Mouse (Mus musculus): ENCODE measurements around the gene Rab3ip. TPM values are rescaled to one million over a fixed set of nuclear protein-coding genes. Genes with fewer than 3 reads are reported as not detected.

Rab3ip gene
- polyA plus RNA-seq, 1 experiment from 2014 or later = 173 TPM

DNA sequence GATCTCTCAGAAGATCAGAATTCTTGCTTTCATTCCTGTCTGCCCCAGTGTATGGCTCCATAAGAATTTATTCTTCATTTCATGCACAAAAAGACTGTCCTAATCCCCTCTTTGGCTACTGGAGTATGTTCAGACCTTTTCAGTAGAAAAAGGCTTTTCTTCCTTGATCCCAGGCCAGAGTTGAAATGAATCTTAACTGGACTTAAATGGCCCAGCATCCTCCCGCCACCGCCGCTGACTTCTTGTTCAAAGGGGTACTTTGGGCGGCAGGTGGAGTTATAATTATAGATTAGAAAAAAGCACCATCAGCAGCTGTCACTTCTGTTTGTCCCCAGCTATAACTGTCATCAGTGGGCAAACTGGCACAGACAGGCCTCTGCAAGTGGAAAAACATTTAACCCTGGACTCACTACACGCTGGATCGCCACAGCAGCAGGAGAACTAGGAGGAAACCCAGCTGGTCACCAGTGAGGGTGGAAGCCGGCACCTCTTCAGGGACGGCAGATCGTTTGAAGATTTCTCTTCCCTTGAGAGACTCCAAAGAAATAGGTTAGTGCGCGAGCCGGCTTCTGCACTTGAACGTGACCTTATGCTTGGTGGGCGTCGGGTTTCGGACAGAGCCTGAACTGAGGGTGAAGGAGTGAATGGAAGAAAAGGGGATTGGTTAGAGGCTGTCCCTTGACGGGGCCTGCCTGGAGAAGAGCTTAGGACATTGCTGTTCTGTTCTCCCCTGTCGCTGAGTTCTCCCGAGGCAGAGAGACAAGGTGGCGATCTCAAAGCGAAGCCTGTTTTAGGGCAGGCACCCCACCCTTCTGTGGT is 35.9 kb upstream of the Rab3ip start, which contains the start of gene Best3:
Best3 (plus strand) TSS at position 51 of the 819 bp plus-strand sequence.
- DNase-seq (ENCODE audit: low spot score) = peak; percentile 27
- no peak for ATAC-seq (replicated peaks; ENCODE audit: low FRiP score, low read depth)
- Histone ChIP-seq H3K27ac (no peak within 1 kb of the TSS), H3K4me2 (ENCODE audit: low read length) (peak within 1 kb of the TSS; percentile 18; the same call in 1 of the 2 replicates), H3K27me3 (ENCODE audit: insufficient read depth, low read length) (no peaks in the 10 kb centered on the region), H3K4me1 (replicated peaks; ENCODE audit: insufficient read depth, low read length) (no peaks in the 10 kb centered on the region; the same call in 1 of the 2 replicates), H3K4me3 (replicated peaks; ENCODE audit: low read depth, low read length) (no peak within 1 kb of the TSS; the same call in 1 of the 2 replicates), H3K36me3 (ENCODE audit: insufficient read depth, low read length) (no peaks in the 10 kb centered on the region), H3K9ac (ENCODE audit: low read depth, low read length) (0 out of 2 replicates have a peak within 1 kb of the TSS, but pooled peaks have one; percentile 18), H3K9me3 (replicated peaks; ENCODE audit: low read length) (no peaks in the 10 kb centered on the region)
- WGBS = 31% methylated on average over 21 of the region's 21 CpGs
- TF ChIP-seq CTCF (IDR thresholded peaks at IDR 0.05; ENCODE audit: low read depth) = no peak

DNA sequence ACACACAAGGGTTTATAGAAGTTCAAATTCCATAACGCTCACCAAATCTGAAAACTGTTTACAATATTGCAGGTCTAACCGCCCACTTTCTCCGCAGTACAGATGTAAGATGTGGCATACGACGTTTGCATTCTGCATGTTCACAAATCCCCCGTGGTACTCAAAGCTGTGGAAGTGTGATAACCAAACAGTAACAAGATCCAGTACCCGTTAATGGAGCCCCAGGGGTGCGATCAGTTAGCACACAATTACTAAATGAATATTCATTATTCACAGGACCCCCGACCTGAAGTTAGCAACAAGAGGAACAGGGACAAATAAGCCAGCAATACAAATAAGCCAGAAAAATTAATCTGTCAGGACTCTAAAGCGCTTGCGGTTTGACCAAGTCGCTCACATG is 34.3 kb upstream of the Rab3ip start:
- no peaks in the 10 kb centered on the region for H3K27me3 ChIP-seq (ENCODE audit: insufficient read depth, low read length)
- 75% methylated on average over 12 of the region's 12 CpGs for WGBS
- no peak overlapping the region for H3K4me2 ChIP-seq (ENCODE audit: low read length)
- no peak overlapping the region for H3K27ac ChIP-seq
- TF ChIP-seq CTCF (IDR thresholded peaks at IDR 0.05; ENCODE audit: low read depth) = no peak
- no peaks in the 10 kb centered on the region for H3K36me3 ChIP-seq (ENCODE audit: insufficient read depth, low read length)
- H3K9me3 ChIP-seq (replicated peaks; ENCODE audit: low read length) = no peaks in the 10 kb centered on the region
- H3K4me1 ChIP-seq (replicated peaks; ENCODE audit: insufficient read depth, low read length) = no peaks in the 10 kb centered on the region; the same call in 1 of the 2 replicates
- no peak overlapping the region for H3K4me3 ChIP-seq (replicated peaks; ENCODE audit: low read depth, low read length)
- no peak for ATAC-seq (replicated peaks; ENCODE audit: low FRiP score, low read depth)
- no peak overlapping the region for H3K9ac ChIP-seq (ENCODE audit: low read depth, low read length)
- DNase-seq (ENCODE audit: low spot score) = no peak

DNA sequence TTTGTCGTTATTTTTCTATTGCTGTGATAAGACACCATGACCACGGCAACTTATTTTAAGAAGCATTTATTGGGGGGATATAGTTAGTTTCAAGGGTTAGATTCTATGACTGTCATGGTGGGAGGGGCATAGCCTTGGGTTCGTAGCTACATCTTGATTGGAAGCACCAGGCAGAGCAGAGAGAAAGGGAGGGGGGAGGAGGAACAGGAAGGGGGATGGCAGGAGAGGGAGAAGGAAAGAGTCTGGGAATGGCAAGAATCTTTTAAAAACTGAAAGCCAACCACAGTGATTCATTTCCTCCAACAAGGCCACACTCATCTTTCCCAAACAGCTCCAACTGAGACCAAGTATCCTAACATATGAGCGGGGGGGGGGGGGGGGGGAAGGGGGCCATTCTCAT is 32.0 kb upstream of the Rab3ip start:
- H3K4me1 ChIP-seq (replicated peaks; ENCODE audit: insufficient read depth, low read length) = no peaks in the 10 kb centered on the region; the same call in 1 of the 2 replicates
- 78% methylated on average over 3 of the region's 4 CpGs for WGBS

DNA sequence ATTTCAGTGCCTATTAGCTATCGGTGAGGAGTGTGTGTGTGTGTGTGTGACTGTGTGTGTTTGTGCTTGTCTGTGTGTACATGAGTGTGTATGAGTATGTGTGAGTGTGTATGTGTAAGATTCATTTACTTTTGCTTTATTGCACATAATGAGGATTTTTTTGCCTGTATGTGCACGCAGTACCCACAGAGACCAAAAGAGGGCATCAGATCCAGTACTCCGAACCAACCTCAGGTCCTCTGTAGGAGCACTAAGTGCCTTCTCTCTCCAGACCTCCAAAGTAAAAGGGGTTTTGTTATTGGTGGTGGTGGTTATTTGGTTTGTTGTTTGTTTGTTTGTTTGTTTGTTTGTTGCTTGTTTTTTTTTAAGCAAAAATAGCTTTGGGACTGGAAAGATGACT is 30.3 kb upstream of the Rab3ip start:
- Histone ChIP-seq H3K36me3 (ENCODE audit: insufficient read depth, low read length) (no peaks in the 10 kb centered on the region), H3K27ac (no peak overlapping the region), H3K4me2 (ENCODE audit: low read length) (no peak overlapping the region), H3K27me3 (ENCODE audit: insufficient read depth, low read length) (no peaks in the 10 kb centered on the region), H3K4me3 (replicated peaks; ENCODE audit: low read depth, low read length) (no peak overlapping the region), H3K9me3 (replicated peaks; ENCODE audit: low read length) (no peaks in the 10 kb centered on the region), H3K9ac (ENCODE audit: low read depth, low read length) (no peak overlapping the region), H3K4me1 (replicated peaks; ENCODE audit: insufficient read depth, low read length) (0 out of 2 replicates have a peak, but pooled peaks cover 4% of the 10 kb centered on the region)
- DNase-seq (ENCODE audit: low spot score) (peak; percentile 55), ATAC-seq (replicated peaks; ENCODE audit: low FRiP score, low read depth) (no peak)
- peak; percentile 78 for TF ChIP-seq CTCF (IDR thresholded peaks at IDR 0.05; ENCODE audit: low read depth)
- WGBS = 71% methylated on average over 3 of the region's 3 CpGs

More for the DNA sequence above, 32.0 kb upstream of the Rab3ip start:
- ATAC-seq (replicated peaks; ENCODE audit: low FRiP score, low read depth) (no peak), DNase-seq (ENCODE audit: low spot score) (no peak)
- Histone ChIP-seq H3K9me3 (replicated peaks; ENCODE audit: low read length) (no peaks in the 10 kb centered on the region), H3K4me3 (replicated peaks; ENCODE audit: low read depth, low read length) (no peak overlapping the region), H3K27ac (no peak overlapping the region), H3K4me2 (ENCODE audit: low read length) (no peak overlapping the region), H3K9ac (ENCODE audit: low read depth, low read length) (no peak overlapping the region), H3K36me3 (ENCODE audit: insufficient read depth, low read length) (no peaks in the 10 kb centered on the region), H3K27me3 (ENCODE audit: insufficient read depth, low read length) (no peaks in the 10 kb centered on the region)
- no peak for TF ChIP-seq CTCF (IDR thresholded peaks at IDR 0.05; ENCODE audit: low read depth)

GRCm38 (mm10) chr10:116980273-116980672 is 29.7 kb upstream of the Rab3ip start:
- Histone ChIP-seq H3K27me3 (ENCODE audit: insufficient read depth, low read length) (no peaks in the 10 kb centered on the region), H3K36me3 (ENCODE audit: insufficient read depth, low read length) (no peaks in the 10 kb centered on the region), H3K4me3 (replicated peaks; ENCODE audit: low read depth, low read length) (no peak overlapping the region), H3K9me3 (replicated peaks; ENCODE audit: low read length) (no peaks in the 10 kb centered on the region), H3K4me1 (replicated peaks; ENCODE audit: insufficient read depth, low read length) (0 out of 2 replicates have a peak, but pooled peaks cover 4% of the 10 kb centered on the region), H3K9ac (ENCODE audit: low read depth, low read length) (no peak overlapping the region), H3K27ac (0 out of 2 replicates have a peak overlapping the region, but pooled peaks have one; percentile 16), H3K4me2 (ENCODE audit: low read length) (no peak overlapping the region)
- DNase-seq (ENCODE audit: low spot score) (no peak), ATAC-seq (replicated peaks; ENCODE audit: low FRiP score, low read depth) (peak; percentile 60; the same call in 1 of the 2 replicates)
- TF ChIP-seq CTCF (IDR thresholded peaks at IDR 0.05; ENCODE audit: low read depth) = no peak
- WGBS = 78% methylated on average over 4 of the region's 4 CpGs

DNA sequence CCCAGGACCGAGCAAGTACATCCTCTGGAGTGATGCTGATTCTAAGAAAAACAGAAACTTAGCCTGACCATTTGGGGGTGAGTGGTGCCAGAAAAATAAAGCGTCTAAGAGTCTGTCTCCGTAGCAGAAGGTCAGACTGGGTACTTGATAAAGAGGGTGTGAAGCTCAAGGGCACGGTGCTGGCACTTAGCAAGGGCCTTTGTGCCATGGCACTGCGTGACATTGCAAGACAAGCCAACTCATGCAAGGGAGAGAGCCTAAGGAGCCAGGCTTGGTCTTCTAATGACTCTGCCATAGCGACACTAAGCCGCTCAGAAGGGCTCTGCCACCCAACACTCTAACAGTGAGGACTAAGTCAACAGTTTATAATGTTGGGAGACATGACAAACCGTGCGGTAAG is 28.3 kb upstream of the Rab3ip start:
- 0 out of 2 replicates have a peak overlapping the region, but pooled peaks have one; percentile 21 for H3K27ac ChIP-seq
- ATAC-seq (replicated peaks; ENCODE audit: low FRiP score, low read depth) (no peak), DNase-seq (ENCODE audit: low spot score) (no peak)
- 0 out of 2 replicates have a peak, but pooled peaks cover 4% of the 10 kb centered on the region for H3K4me1 ChIP-seq (replicated peaks; ENCODE audit: insufficient read depth, low read length)
- no peaks in the 10 kb centered on the region for H3K36me3 ChIP-seq (ENCODE audit: insufficient read depth, low read length)
- no peak overlapping the region for H3K4me2 ChIP-seq (ENCODE audit: low read length)
- WGBS = 88% methylated on average over 9 of the region's 9 CpGs
- H3K4me3 ChIP-seq (replicated peaks; ENCODE audit: low read depth, low read length) = no peak overlapping the region
- H3K27me3 ChIP-seq (ENCODE audit: insufficient read depth, low read length) = no peaks in the 10 kb centered on the region
- H3K9ac ChIP-seq (ENCODE audit: low read depth, low read length) = no peak overlapping the region
- TF ChIP-seq CTCF (IDR thresholded peaks at IDR 0.05; ENCODE audit: low read depth) = no peak
- H3K9me3 ChIP-seq (replicated peaks; ENCODE audit: low read length) = no peaks in the 10 kb centered on the region

Measured in kidney, postnatal 0 days (tissue).